Mouse (Mus musculus): ENCODE results near the gene Pltp.

The Pltp gene

GRCm38 (mm10) chr2:164850061-164850460 lies 7.5 kb downstream of the Pltp start:
- DNase-seq (ENCODE audit: extremely low spot score) = no peak

GRCm38 (mm10) chr2:164845782-164846181 lies 11.7 kb downstream of the Pltp start:
- DNase-seq (ENCODE audit: extremely low spot score) = no peak

GRCm38 (mm10) chr2:164835164-164835563 lies 22.3 kb downstream of the Pltp start:
- DNase-seq (ENCODE audit: extremely low spot score) = no peak

- no peak for DNase-seq (ENCODE audit: extremely low spot score)
Observed at GRCm38 (mm10) chr2:164834531-164834930, 23.0 kb downstream of the Pltp start.

- peak; percentile 91 for DNase-seq (ENCODE audit: extremely low spot score)
Observed at GRCm38 (mm10) chr2:164833314-164833959, 24.1 kb downstream of the Pltp start, which contains the start of gene Neurl2. Gene Neurl2 (minus strand): TSS chr2:164833456.

- DNase-seq (ENCODE audit: extremely low spot score) = peak; percentile 81
Observed at GRCm38 (mm10) chr2:164832748-164833301, 24.7 kb downstream of the Pltp start, which contains the start of gene Ctsa. Gene Ctsa (plus strand): TSS chr2:164832873.

- DNase-seq (ENCODE audit: extremely low spot score) = no peak
Observed at GRCm38 (mm10) chr2:164832032-164832747, 25.3 kb downstream of the Pltp start.

- DNase-seq (ENCODE audit: extremely low spot score) = no peak
Observed at GRCm38 (mm10) chr2:164831029-164831428, 26.5 kb downstream of the Pltp start.

GRCm38 (mm10) chr2:164829090-164829489 lies 28.4 kb downstream of the Pltp start:
- DNase-seq (ENCODE audit: extremely low spot score) = no peak

GRCm38 (mm10) chr2:164828437-164828836 lies 29.1 kb downstream of the Pltp start, which contains the start of gene Spata25:
Gene Spata25 (minus strand): TSS chr2:164828537.
- no peak for DNase-seq (ENCODE audit: extremely low spot score)

- no peak for DNase-seq (ENCODE audit: extremely low spot score)
Observed at GRCm38 (mm10) chr2:164827146-164827850, 30.2 kb downstream of the Pltp start.

GRCm38 (mm10) chr2:164825521-164825920 lies 32.0 kb downstream of the Pltp start:
- no peak for DNase-seq (ENCODE audit: extremely low spot score)

- no peak for DNase-seq (ENCODE audit: extremely low spot score)
Observed at GRCm38 (mm10) chr2:164823969-164824368, 33.5 kb downstream of the Pltp start.

GRCm38 (mm10) chr2:164823181-164823585 lies 34.3 kb downstream of the Pltp start:
- no peak for DNase-seq (ENCODE audit: extremely low spot score)

GRCm38 (mm10) chr2:164822636-164823165 lies 34.8 kb downstream of the Pltp start, which contains the start of gene Zswim1:
Gene Zswim1 (plus strand): TSS chr2:164822686.
- peak; percentile 100 for DNase-seq (ENCODE audit: extremely low spot score)

- DNase-seq (ENCODE audit: extremely low spot score) = no peak
Observed at GRCm38 (mm10) chr2:164821060-164821459, 36.5 kb downstream of the Pltp start.

- peak; percentile 47 for DNase-seq (ENCODE audit: extremely low spot score)
Observed at GRCm38 (mm10) chr2:164817703-164818102, 39.8 kb downstream of the Pltp start.

GRCm38 (mm10) chr2:164817206-164817605 lies 40.3 kb downstream of the Pltp start:
- DNase-seq (ENCODE audit: extremely low spot score) = no peak

- DNase-seq (ENCODE audit: extremely low spot score) = no peak
Observed at GRCm38 (mm10) chr2:164815821-164816220, 41.7 kb downstream of the Pltp start.

GRCm38 (mm10) chr2:164815348-164815747 lies 42.2 kb downstream of the Pltp start:
- DNase-seq (ENCODE audit: extremely low spot score) = no peak

GRCm38 (mm10) chr2:164813557-164813956 lies 44.0 kb downstream of the Pltp start:
- no peak for DNase-seq (ENCODE audit: extremely low spot score)

- no peak for DNase-seq (ENCODE audit: extremely low spot score)
Observed at GRCm38 (mm10) chr2:164806614-164807013, 50.9 kb downstream of the Pltp start.
